Comparison of ENCODE assay signal across 9 mouse cellular contexts in genomic region chr14:31431789-31432330, GRCm38 (mm10). TPM values are rescaled to one million over a fixed set of nuclear protein-coding genes. Genes with fewer than 3 reads are reported as not detected.
DNase-seq lines count a peak whose midpoint lies in the region; ATAC-seq and TF ChIP-seq lines count a peak whose summit lies in the region.
"Had no signal": no experiment of that assay in that cellular context is flagged by ENCODE, and none has a peak within 500 bp of the region (broad histone marks: within the 10 kb centered on the region; RNA-seq: fewer than 3 reads in every experiment).

No protein-coding gene starts in this region.

- peaks cover 35% of the 10 kb centered on the region for H3K27me3 ChIP-seq in lung, embryonic 16.5 days (ENCODE audit: control insufficient read depth, insufficient read depth, low read depth, low read length)
- peaks cover 39% of the 10 kb centered on the region for H3K27me3 ChIP-seq in liver, embryonic 15.5 days
- H3K27me3 ChIP-seq in midbrain, postnatal 0 days (ENCODE audit: insufficient read depth, low read length) = no peaks in the 10 kb centered on the region

- TF ChIP-seq POLR2A in lung, adult 2 months (IDR thresholded peaks at IDR 0.05; ENCODE audit: borderline replicate concordance, extremely low read depth, low read depth, low read length) = no peak

- TF ChIP-seq CTCF in lung, adult 2 months (IDR thresholded peaks at IDR 0.05; ENCODE audit: insufficient read depth, low read length) = no peak
- TF ChIP-seq CTCF in midbrain, postnatal 0 days (IDR thresholded peaks at IDR 0.05) = no peak

- no peak overlapping the region for H3K4me3 ChIP-seq in lung, embryonic 16.5 days (ENCODE audit: low read length)
- H3K4me3 ChIP-seq in lung, adult 2 months (replicated peaks; ENCODE audit: extremely low read depth, low read depth, low read length) = no peak overlapping the region
- H3K4me3 ChIP-seq in liver, embryonic 15.5 days (replicated peaks) = peak overlapping the region; percentile 29
- H3K4me3 ChIP-seq in midbrain, postnatal 0 days (ENCODE audit: low read depth, low read length) = no peak overlapping the region
- H3K4me3 ChIP-seq: hindbrain, embryonic 10.5 days had no signal

- ATAC-seq in lung, embryonic 16.5 days (ENCODE audit: low read depth) = no peak
- ATAC-seq in liver, embryonic 15.5 days (ENCODE audit: insufficient read depth) = no peak
- no peak for ATAC-seq in midbrain, postnatal 0 days (ENCODE audit: low FRiP score)
- ATAC-seq in inflammation-experienced regulatory T-cells, adult 6 months = no peak

- H3K4me1 ChIP-seq in lung, embryonic 16.5 days (replicated peaks; ENCODE audit: control insufficient read depth, insufficient read depth, low read length) = peaks cover 36% of the 10 kb centered on the region
- H3K4me1 ChIP-seq in lung, adult 2 months (ENCODE audit: control insufficient read depth, insufficient read depth, low read length) = peaks cover 15% of the 10 kb centered on the region
- peaks cover 61% of the 10 kb centered on the region for H3K4me1 ChIP-seq in liver, embryonic 15.5 days (replicated peaks)
- peaks cover 12% of the 10 kb centered on the region for H3K4me1 ChIP-seq in midbrain, postnatal 0 days (ENCODE audit: insufficient read depth, low read length)

- DNase-seq in adrenal gland, adult 2 months = peak; percentile 45
- no peak for DNase-seq in adrenal gland, postnatal 25 days
- DNase-seq in lung, adult 2 months = no peak
- peak; percentile 51 for DNase-seq in induced T-regulatory cell, adult 2 months (ENCODE audit: low read depth)
- no peak for DNase-seq in midbrain, postnatal 0 days (ENCODE audit: low spot score)

- H3K4me2 ChIP-seq in lung, embryonic 16.5 days (ENCODE audit: low read depth, low read length) = peak overlapping the region; percentile 12
- peak overlapping the region; percentile 77 for H3K4me2 ChIP-seq in liver, embryonic 15.5 days
- H3K4me2 ChIP-seq in midbrain, postnatal 0 days (ENCODE audit: low read depth, low read length, poor library complexity, severe bottlenecking) = no peak overlapping the region

- no peaks in the 10 kb centered on the region for H3K9me3 ChIP-seq in lung, embryonic 16.5 days (ENCODE audit: control insufficient read depth, low read length)
- H3K9me3 ChIP-seq in liver, embryonic 15.5 days (replicated peaks) = no peaks in the 10 kb centered on the region
- no peaks in the 10 kb centered on the region for H3K9me3 ChIP-seq in midbrain, postnatal 0 days (ENCODE audit: low read length)
- H3K9me3 ChIP-seq: hindbrain, embryonic 10.5 days had no signal

- peak overlapping the region; percentile 84 for H3K27ac ChIP-seq in lung, embryonic 16.5 days (ENCODE audit: low read length)
- 0 out of 2 replicates have a peak overlapping the region, but pooled peaks have one; percentile 65 for H3K27ac ChIP-seq in liver, embryonic 15.5 days (replicated peaks)
- no peak overlapping the region for H3K27ac ChIP-seq in midbrain, postnatal 0 days (ENCODE audit: low read depth, low read length)
- H3K27ac ChIP-seq: hindbrain, embryonic 10.5 days had no signal

- H3K36me3 ChIP-seq in lung, embryonic 16.5 days (ENCODE audit: control insufficient read depth, insufficient read depth, low read length) = no peaks in the 10 kb centered on the region
- H3K36me3 ChIP-seq in liver, embryonic 15.5 days (replicated peaks) = peaks cover 2% of the 10 kb centered on the region
- peaks cover 9% of the 10 kb centered on the region for H3K36me3 ChIP-seq in midbrain, postnatal 0 days (ENCODE audit: insufficient read depth, low read length)

- 54% methylated on average over 3 of the region's 3 CpGs for WGBS in lung, embryonic 16.5 days
- 52% methylated on average over 3 of the region's 3 CpGs for WGBS in lung, adult 2 months
- 11% methylated on average over 3 of the region's 3 CpGs for WGBS in liver, embryonic 15.5 days (ENCODE audit: insufficient replicate concordance)
- WGBS in midbrain, postnatal 0 days = 94% methylated on average over 3 of the region's 3 CpGs

- H3K9ac ChIP-seq in lung, embryonic 16.5 days (ENCODE audit: low read length) = no peak overlapping the region
- H3K9ac ChIP-seq in liver, embryonic 15.5 days = no peak overlapping the region
- no peak overlapping the region for H3K9ac ChIP-seq in midbrain, postnatal 0 days (replicated peaks; ENCODE audit: low read length, poor library complexity, severe bottlenecking)

RNA-seq across cellular contexts. Expression of gene Sh3bp5, which starts 4.0 kb away (rescaled TPM):
- 100 to 1,000 TPM; 111 to 164 TPM for total RNA-seq in adrenal gland, adult 2 months (2021)
- polyA plus RNA-seq in adrenal gland, adult 2 months (2012; rRNA removed) = 21.1 and 28.5 TPM in 2 replicates
- 112 and 134 TPM in 2 replicates for total RNA-seq in adrenal gland, postnatal 25 days (2021)
- polyA plus RNA-seq in lung, embryonic 16.5 days (2015; fragmentation: Nextera tagmentation; extraction: Ambion mirVana) = 26.1 and 27.3 TPM in 2 replicates
- 40.9 and 50.1 TPM in 2 replicates for polyA plus RNA-seq in lung, adult 2 months (2012; rRNA removed)
- 16.9 and 21.5 TPM in 2 replicates for polyA plus RNA-seq in liver, embryonic 15.5 days (2015; fragmentation: Nextera tagmentation; extraction: Ambion mirVana)
- 61.7 and 76.5 TPM in 2 replicates for total RNA-seq in midbrain, postnatal 0 days (2014; rRNA removed)
- 141 and 165 TPM in 2 replicates for polyA plus RNA-seq in midbrain, postnatal 0 days (2015; fragmentation: Nextera tagmentation; extraction: Ambion mirVana)
- 10 to 100 TPM in 1 of 3 experiments, 1 to 10 TPM in 2; 5.4 to 11.5 (median 7.1) TPM for polyA plus RNA-seq in inflammation-experienced regulatory T-cells, adult 6 months (2017; shearing (Covaris generic))

Comparison
In these comparisons a context has a peak if more than half of its experiments do, and no peak if none do; other contexts are left out.
1. DNase-seq: peak in adrenal gland, adult 2 months (single experiment) and induced T-regulatory cell, adult 2 months (single experiment); none in adrenal gland, postnatal 25 days (single experiment), lung, adult 2 months (single experiment) and midbrain, postnatal 0 days (single experiment).